Mouse (Mus musculus) C2C12 (cell line): ENCODE results near the gene Magi1.

ENCODE experiments used
- CTCF ChIP-seq: IDR thresholded peaks from one replicate; pipeline ENCODE4 v1.5.1; 2011; ENCODE audit not compliant: control insufficient read depth, insufficient read depth, insufficient read length
- MYOD1 ChIP-seq: IDR thresholded peaks from one replicate; pipeline ENCODE4 v1.6.1; 2011; ENCODE audit warnings: low read depth; ENCODE audit not compliant: control insufficient read depth, insufficient read length

- TF ChIP-seq CTCF (no peak), MYOD1 (no peak)
Measured at GRCm38 (mm10) chr6:94069421-94069820, 214.3 kb downstream of the Magi1 start.
